Mouse (Mus musculus) heart, embryonic 16.5 days (tissue): Measurements from ENCODE around the gene Fez1. TPM values are rescaled to one million over a fixed set of nuclear protein-coding genes. Genes with fewer than 3 reads are reported as not detected.
A peak's percentile ranks its signal among the peaks of the same experiment; 100 is the strongest.

Experiments
- ATAC-seq: fragments of 200-750 bp; cut with Nextera tagmentation; replicated peaks from 2 replicates; pipeline ENCODE4 v1.8.0; 2017; ENCODE audit warnings: moderate number of reproducible peaks; ENCODE audit not compliant: insufficient read depth, low FRiP score; ENCODE audit errors: extremely low read depth
- H3K27ac ChIP-seq: fragments of 300-500 bp; sonication (generic); 2 replicates; pipeline ENCODE4 v1.5.1; 2014; ENCODE audit warnings: mild to moderate bottlenecking, low read length, control low read depth, moderate library complexity
- H3K27me3 ChIP-seq: fragments of 300-500 bp; sonication (generic); 2 replicates; pipeline ENCODE4 v1.6.1; 2014; ENCODE audit warnings: low read length, mixed read lengths; ENCODE audit not compliant: control insufficient read depth, insufficient read depth
- H3K36me3 ChIP-seq: fragments of 300-500 bp; sonication (generic); 2 replicates; pipeline ENCODE4 v1.6.1; 2014; ENCODE audit not compliant: control insufficient read depth, insufficient read depth
- H3K4me1 ChIP-seq: fragments of 300-500 bp; sonication (generic); 2 replicates; pipeline ENCODE4 v1.6.1; 2014; ENCODE audit warnings: low read length, mixed read lengths; ENCODE audit not compliant: control insufficient read depth, insufficient read depth
- H3K4me2 ChIP-seq: fragments of 300-500 bp; sonication (generic); 2 replicates; pipeline ENCODE4 v1.6.1; 2014; ENCODE audit warnings: low read depth, mild to moderate bottlenecking, control low read depth, low read length
- H3K4me3 ChIP-seq: fragments of 300-500 bp; sonication (generic); 2 replicates; pipeline ENCODE4 v1.5.1; 2014; ENCODE audit warnings: mild to moderate bottlenecking, control low read depth, low read length
- H3K9ac ChIP-seq: fragments of 300-500 bp; sonication (generic); 2 replicates; pipeline ENCODE4 v1.6.1; 2014; ENCODE audit warnings: low read length, control low read depth
- H3K9me3 ChIP-seq: fragments of 300-500 bp; sonication (generic); replicated peaks from 2 replicates; pipeline ENCODE4 v1.6.1; 2016; ENCODE audit warnings: low read length; ENCODE audit not compliant: control insufficient read depth
- WGBS: fragments of 180-500 bp; shearing (Covaris S2); extraction: QIAGEN DNeasy Blood & Tissue Kit; methylation state at CpG from one replicate; pipeline ENCODE4 v1.1.7; 2014; 5-methylcytosine and 5-hydroxymethylcytosine counted together
- polyA plus RNA-seq: library from polyadenylated mRNA; unstranded; fragments of >200 nt; fragmentation: Nextera tagmentation; extraction: Ambion mirVana; gene quantifications from 2 replicates; pipeline ENCODE4 v1.2.1, GENCODE M21; 2015

Gene Fez1
- polyA plus RNA-seq, 1 experiment from 2014 or later: 2.1 TPM

DNA sequence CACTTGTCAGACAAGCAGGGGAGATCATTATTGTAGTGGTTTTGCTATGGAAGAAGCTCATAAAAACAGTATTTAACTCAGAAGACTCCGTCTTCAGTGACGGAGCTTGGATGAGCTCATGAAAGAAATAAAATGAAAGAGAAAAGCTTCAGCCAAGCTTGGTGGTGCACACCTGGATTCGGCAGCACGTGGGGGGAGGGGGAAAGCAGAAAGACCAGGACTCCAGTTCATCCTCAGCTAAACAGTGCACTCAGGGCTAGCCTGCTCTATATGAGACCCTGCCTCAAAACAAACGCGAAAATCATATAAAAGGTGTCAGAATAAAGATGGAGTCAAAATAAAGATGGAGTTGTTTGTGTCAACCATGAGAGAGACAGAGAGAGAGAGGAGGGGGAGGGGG, 18.3 kb upstream of the Fez1 start:
- H3K27me3 ChIP-seq: no peaks in the 10 kb centered on the region
- H3K4me2 ChIP-seq: no peak overlapping the region
- no peaks in the 10 kb centered on the region for H3K9me3 ChIP-seq
- H3K4me1 ChIP-seq: no peaks in the 10 kb centered on the region
- no peak for ATAC-seq
- 75% methylated on average over 6 of the region's 6 CpGs for WGBS
- no peak overlapping the region for H3K27ac ChIP-seq
- H3K4me3 ChIP-seq: no peak overlapping the region
- no peak overlapping the region for H3K9ac ChIP-seq
- no peaks in the 10 kb centered on the region for H3K36me3 ChIP-seq

DNA sequence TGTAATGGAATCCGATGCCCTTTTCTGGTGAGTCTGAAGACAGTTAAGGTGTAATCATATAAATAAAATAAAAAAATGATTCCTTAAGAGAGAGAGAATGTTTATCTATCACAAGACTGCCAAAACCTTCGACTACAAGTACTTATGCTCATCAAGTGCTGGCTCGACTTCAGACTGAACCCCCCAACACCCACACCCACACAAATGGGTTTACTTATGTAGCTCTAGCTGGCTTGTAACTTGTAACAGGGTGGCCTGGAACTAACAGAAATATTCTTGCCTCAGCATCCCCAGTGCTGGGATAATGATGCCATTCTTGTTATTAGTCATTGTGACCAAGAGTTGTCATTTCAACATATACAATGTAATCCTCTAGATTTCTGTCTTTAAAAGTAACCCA, 17.7 kb upstream of the Fez1 start:
- Histone ChIP-seq H3K4me2 (no peak overlapping the region), H3K9ac (no peak overlapping the region), H3K36me3 (no peaks in the 10 kb centered on the region), H3K27me3 (no peaks in the 10 kb centered on the region), H3K9me3 (no peaks in the 10 kb centered on the region), H3K4me3 (no peak overlapping the region), H3K4me1 (no peaks in the 10 kb centered on the region), H3K27ac (no peak overlapping the region)
- ATAC-seq: no peak
- whole genome bisulfite sequencing: 68% methylated on average over 3 of the region's 3 CpGs

DNA sequence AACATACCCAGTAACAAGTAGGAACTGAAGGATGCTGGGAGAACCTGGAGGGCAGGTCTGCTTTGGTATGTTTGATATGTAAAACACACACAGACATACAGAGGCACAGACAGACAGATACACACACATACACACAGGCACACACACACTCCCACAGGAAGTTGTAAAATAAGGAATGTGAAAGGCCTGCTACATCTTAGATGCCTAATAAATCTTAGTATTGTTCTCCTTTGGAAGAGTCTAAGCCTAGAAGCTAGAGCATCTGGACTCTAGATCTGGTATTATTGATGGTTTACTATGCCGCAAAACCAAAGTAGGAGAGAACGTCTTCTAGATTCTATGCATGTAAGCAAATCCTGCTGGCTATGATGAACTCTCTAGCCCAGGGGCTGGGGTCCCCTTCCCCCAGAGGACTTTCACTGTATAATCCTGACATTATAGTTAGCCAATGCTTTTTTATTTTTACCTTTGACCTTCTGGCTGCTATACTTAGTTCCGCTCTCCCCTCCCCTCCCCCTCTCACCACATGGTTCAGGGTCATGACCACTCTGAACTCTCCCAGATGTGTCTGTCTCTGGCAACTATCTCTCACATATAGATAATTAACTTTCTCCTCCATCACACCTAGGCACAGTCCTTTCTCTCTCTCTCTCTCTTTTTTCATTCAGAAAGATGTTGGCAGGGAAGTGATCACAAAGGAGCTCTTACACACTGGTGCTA, 16.2 kb upstream of the Fez1 start:
- no peak overlapping the region for H3K4me3 ChIP-seq
- no peaks in the 10 kb centered on the region for H3K4me1 ChIP-seq
- no peaks in the 10 kb centered on the region for H3K36me3 ChIP-seq
- H3K27me3 ChIP-seq: no peaks in the 10 kb centered on the region
- no peak for ATAC-seq
- no peak overlapping the region for H3K4me2 ChIP-seq
- no peak overlapping the region for H3K9ac ChIP-seq
- 82% methylated on average over 3 of the region's 3 CpGs for WGBS
- no peaks in the 10 kb centered on the region for H3K9me3 ChIP-seq
- no peak overlapping the region for H3K27ac ChIP-seq

DNA sequence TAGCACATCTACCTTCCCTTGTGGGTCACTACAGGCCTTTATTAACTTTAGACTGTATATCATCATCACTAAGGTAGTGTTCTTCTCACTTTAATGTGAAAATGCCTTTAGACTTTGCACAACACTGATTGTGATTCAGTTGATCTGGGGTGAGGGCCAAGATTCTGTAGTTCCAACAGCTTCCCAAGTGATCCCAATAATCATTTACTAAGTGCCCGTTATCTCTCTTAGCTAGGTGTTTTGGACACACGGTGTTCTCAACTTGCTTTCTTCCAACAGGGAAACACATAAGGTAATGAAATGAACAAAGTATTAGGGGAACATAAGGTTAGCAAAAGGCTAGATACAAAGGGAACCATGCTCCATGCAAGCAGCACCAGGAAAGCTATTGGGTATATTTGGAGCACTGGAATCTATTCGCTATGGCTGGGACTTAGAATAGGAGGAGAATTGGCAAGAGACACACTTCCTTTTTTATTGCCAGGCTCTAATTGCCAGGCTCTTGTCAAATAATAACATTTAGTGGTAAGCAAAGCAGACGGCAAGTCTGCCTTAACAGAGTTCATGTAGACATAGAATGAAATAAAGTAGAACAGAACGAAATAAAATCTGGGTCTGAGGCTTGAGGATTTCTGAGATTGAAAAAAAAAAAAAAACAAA, 13.4 kb upstream of the Fez1 start:
- no peak overlapping the region for H3K4me2 ChIP-seq
- no peak for ATAC-seq
- H3K36me3 ChIP-seq: no peaks in the 10 kb centered on the region
- no peaks in the 10 kb centered on the region for H3K9me3 ChIP-seq
- H3K4me3 ChIP-seq: no peak overlapping the region
- no peak overlapping the region for H3K9ac ChIP-seq
- WGBS: 72% methylated on average over 5 of the region's 5 CpGs
- no peaks in the 10 kb centered on the region for H3K4me1 ChIP-seq
- no peaks in the 10 kb centered on the region for H3K27me3 ChIP-seq
- H3K27ac ChIP-seq: no peak overlapping the region

DNA sequence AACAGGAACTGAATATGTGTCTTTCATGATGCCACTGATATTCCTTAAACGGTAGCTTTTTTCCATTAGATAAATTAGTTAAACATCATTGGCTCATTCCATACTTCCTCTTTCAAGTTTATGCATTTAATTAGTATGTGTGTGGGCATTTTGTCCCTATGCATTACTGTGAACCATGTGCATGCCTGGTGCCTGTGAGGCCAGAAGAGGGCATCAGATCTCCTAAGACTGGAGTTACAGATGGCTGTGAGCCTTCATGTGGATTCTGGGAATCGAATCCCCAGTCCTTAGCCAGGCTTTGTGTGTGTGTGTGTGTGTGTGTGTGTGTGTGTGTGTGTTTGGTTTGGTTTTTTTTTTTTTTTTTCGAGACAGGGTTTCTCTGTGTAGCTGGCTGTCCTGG, 7.2 kb upstream of the Fez1 start:
- 70% methylated on average over 3 of the region's 3 CpGs for WGBS
- no peak overlapping the region for H3K27ac ChIP-seq
- no peaks in the 10 kb centered on the region for H3K27me3 ChIP-seq
- no peaks in the 10 kb centered on the region for H3K4me1 ChIP-seq
- H3K9me3 ChIP-seq: no peaks in the 10 kb centered on the region
- H3K36me3 ChIP-seq: no peaks in the 10 kb centered on the region
- no peak overlapping the region for H3K9ac ChIP-seq
- ATAC-seq: no peak
- no peak overlapping the region for H3K4me3 ChIP-seq
- H3K4me2 ChIP-seq: no peak overlapping the region

DNA sequence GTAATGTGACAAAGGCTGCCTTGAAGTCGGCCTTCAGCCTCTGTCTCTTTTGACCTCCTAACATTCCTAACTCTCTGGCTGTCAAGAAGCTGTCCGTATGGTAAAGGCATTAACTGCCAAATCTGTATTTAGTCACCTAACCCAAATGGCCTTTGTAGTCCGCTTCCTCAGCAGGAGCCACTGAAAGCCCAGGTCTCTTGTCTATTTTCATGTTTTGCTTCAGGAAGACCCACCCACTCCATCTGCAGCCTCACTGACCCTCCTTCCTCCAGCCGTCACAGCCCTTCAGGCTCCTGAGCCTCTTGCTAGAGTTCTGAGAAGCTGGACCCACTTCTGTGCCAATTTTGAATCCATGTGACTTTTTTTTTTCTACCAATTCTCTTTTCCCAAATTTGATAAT, 2.8 kb upstream of the Fez1 start:
- 48% methylated on average over 4 of the region's 4 CpGs for WGBS
- H3K27me3 ChIP-seq: no peaks in the 10 kb centered on the region
- no peak overlapping the region for H3K4me2 ChIP-seq
- H3K27ac ChIP-seq: no peak overlapping the region
- H3K36me3 ChIP-seq: no peaks in the 10 kb centered on the region
- ATAC-seq: no peak
- H3K9ac ChIP-seq: no peak overlapping the region
- no peaks in the 10 kb centered on the region for H3K4me1 ChIP-seq
- no peak overlapping the region for H3K4me3 ChIP-seq
- H3K9me3 ChIP-seq: no peaks in the 10 kb centered on the region

DNA sequence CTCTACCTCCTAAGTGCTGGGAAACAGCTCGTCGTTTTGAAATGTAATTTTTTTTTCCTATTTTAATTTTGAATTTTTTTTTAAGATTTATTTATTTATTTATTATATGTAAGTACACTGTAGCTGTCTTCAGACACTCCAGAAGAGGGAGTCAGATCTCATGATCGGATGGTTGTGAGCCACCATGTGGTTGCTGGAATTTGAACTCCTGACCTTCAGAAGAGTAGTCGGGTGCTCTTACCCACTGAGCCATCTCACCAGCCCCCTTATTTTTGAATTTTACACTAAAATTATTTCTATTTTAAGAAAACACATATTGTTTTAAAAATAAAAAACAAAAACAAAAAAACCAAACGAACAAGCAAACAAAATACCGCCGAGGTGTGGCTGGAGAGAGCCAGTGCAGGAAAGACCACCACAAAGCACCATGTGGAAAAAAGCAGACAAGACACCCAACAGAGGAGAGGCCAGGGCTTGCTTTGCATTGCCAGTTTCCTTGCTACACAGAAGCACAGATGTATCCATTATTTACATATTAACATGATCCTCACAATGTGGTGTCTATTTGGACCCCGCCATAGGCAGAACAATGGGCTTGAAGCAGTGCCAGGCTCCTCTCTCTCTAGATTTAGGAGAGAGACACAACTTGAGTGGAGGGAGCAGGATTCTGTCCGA, 558 bp upstream of the Fez1 start:
- Histone ChIP-seq H3K9me3 (no peaks in the 10 kb centered on the region), H3K27ac (no peak overlapping the region), H3K27me3 (no peaks in the 10 kb centered on the region), H3K4me1 (no peaks in the 10 kb centered on the region), H3K36me3 (no peaks in the 10 kb centered on the region), H3K9ac (no peak overlapping the region), H3K4me2 (0 out of 2 replicates have a peak overlapping the region, but pooled peaks have one; percentile 11), H3K4me3 (no peak overlapping the region)
- no peak for ATAC-seq
- WGBS: 45% methylated on average over 9 of the region's 9 CpGs

DNA sequence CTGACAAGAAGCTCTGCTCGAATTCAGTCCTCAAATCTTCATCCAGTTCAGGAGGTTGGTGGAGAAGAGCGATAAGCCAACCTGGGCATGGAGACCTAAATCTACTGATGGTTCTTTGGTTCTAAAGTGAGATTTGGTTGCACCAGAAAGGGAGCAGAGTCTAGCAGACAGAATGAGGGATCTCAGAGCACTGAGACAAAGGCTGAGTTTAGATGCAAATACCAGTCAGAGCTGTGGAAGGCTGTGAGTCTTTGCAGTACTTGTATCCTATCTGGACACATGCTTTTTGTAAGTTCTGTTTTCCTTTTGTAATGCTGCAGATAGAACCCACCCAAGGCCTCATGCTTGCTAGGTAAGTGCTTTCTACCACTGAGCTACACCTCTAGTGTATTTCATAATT, 360 bp downstream of the Fez1 start:
- Histone ChIP-seq H3K4me1 (no peaks in the 10 kb centered on the region), H3K27me3 (no peaks in the 10 kb centered on the region), H3K4me3 (no peak overlapping the region), H3K4me2 (no peak overlapping the region), H3K9ac (no peak overlapping the region), H3K36me3 (no peaks in the 10 kb centered on the region), H3K9me3 (no peaks in the 10 kb centered on the region), H3K27ac (no peak overlapping the region)
- WGBS: 36% methylated on average over 2 of the region's 2 CpGs
- no peak for ATAC-seq
